Mouse (Mus musculus): ENCODE measurements around the gene Chdh. TPM values are rescaled to one million over a fixed set of nuclear protein-coding genes. Genes with fewer than 3 reads are reported as not detected.

The Chdh gene
- polyA plus RNA-seq, 1 experiment from 2014 or later: 1.9 TPM

- DNase-seq (ENCODE audit: low read depth, low spot score) (no peak), ATAC-seq (no peak)
- no peaks in the 10 kb centered on the region for H3K27me3 ChIP-seq
- CTCF ChIA-PET: no interaction called here
- POLR2A ChIA-PET: no interaction called here
- TF ChIP-seq CTCF (IDR thresholded peaks at IDR 0.05): no peak
- in situ Hi-C loops (cut with MboI; ENCODE audit: low pct_unique_long_range_greater_than_20kb): no loop called here
These were observed 47.4 kb downstream of the Chdh start for GRCm38 (mm10) chr14:30056031-30056766.

DNA sequence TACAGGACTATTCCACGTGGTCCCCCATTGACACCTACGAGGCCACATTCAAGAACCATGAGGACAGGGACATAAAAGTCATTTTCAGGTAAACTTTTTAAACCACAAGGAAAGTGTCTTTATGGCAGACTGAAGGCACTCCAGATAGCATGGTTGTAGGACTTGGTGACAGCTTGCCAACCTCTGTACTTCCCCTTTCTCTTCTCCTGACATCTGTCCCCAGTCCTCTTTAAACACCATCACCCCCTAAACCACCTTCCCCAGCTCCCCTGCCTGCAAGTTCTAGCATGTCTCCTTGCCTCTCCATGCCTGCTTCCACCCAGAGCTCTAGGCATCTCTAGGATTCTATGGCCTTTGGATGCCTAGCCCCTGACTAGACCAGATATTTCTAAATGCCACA is 56.0 kb downstream of the Chdh start:
- no peaks in the 10 kb centered on the region for H3K27me3 ChIP-seq
- ChIA-PET POLR2A (no interaction called here), CTCF (no interaction called here)
- in situ Hi-C loops (cut with MboI; ENCODE audit: low pct_unique_long_range_greater_than_20kb): no loop called here
- DNase-seq (ENCODE audit: low read depth, low spot score): no peak
- ATAC-seq: no peak
- TF ChIP-seq CTCF (IDR thresholded peaks at IDR 0.05): no peak

DNA sequence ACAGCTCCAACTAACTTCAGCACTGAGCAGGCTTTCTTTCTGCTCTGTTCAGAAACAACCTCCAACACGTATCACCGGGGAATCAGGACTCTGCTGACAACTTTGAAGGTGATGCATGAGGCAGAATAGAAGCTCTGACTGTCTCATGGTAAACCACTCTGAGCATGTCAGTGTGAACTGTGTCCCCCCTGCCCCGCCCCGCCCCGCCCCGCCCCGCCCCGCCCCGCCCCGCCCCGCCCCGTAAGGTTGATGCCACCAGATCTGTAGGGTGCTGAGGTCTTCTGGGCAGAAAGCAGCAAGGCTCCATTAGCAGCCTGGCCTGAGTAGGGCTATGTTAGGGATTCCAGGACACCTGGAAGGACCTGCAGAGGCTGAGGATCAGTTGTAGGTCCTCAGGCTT is 57.9 kb downstream of the Chdh start:
- DNase-seq (ENCODE audit: low read depth, low spot score) (no peak), ATAC-seq (no peak)
- no peak for TF ChIP-seq CTCF (IDR thresholded peaks at IDR 0.05)
- ChIA-PET POLR2A (no interaction called here), CTCF (no interaction called here)
- in situ Hi-C loops (cut with MboI; ENCODE audit: low pct_unique_long_range_greater_than_20kb): no loop called here
- no peaks in the 10 kb centered on the region for H3K27me3 ChIP-seq

DNA sequence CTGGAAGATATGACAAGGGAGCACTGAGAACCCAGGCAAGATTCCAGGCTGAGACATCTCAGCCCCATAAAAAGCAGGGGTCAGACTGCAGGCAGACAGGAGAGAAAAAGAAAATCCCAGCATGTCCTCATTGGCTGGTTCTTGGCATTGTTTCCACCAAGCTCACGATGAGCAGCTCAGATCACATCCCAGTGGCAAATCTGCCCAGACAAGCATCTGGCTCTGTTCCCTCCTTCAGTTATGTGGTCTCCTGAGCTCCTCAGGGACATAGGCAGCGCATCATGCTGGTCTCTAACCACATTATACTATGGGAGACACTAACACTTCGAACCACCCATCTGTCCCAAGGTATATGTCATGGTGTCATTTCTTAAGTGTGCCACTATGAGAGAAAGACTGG is 59.7 kb downstream of the Chdh start:
- ChIA-PET POLR2A (no interaction called here), CTCF (no interaction called here)
- DNase-seq (ENCODE audit: low read depth, low spot score): no peak
- in situ Hi-C loops (cut with MboI; ENCODE audit: low pct_unique_long_range_greater_than_20kb): no loop called here
- TF ChIP-seq CTCF (IDR thresholded peaks at IDR 0.05): no peak
- no peaks in the 10 kb centered on the region for H3K27me3 ChIP-seq
- no peak for ATAC-seq

DNA sequence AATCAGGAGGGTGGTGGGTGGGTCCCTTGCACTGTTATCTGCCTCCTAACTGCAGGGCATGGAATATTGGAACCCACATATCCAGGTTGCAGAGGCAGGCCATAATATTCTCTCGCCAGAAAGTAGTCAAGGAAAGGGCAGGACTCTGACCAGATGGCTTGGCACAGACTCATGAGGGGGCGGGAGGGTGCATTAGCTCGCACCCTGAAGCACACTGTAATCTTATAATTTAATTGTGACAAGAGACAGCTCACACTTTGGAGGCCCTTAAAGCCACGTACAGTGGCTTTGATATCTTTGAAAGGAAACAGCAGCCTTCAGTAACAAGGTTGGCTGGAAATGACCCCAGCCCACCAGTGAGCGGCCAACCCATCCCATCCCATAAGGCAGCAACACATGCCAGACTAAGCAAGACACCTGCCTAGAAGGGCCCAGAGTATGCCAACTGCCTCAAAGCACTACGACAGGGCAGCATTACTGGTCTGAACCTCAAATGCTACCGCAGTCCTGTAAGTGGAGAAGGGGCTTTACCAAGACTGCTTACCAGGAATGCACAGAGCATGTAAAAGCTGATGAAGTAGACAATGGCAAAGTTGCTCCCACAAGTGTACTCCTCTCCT is 66.6 kb downstream of the Chdh start:
- no peak for TF ChIP-seq CTCF (IDR thresholded peaks at IDR 0.05)
- ChIA-PET POLR2A (no interaction called here), CTCF (no interaction called here)
- H3K27me3 ChIP-seq: no peaks in the 10 kb centered on the region
- DNase-seq (ENCODE audit: low read depth, low spot score) (no peak), ATAC-seq (no peak)
- in situ Hi-C loops (cut with MboI; ENCODE audit: low pct_unique_long_range_greater_than_20kb): no loop called here

GRCm38 (mm10) chr14:30078115-30078808 is 69.4 kb downstream of the Chdh start:
- CTCF ChIA-PET: no interaction called here
- DNase-seq (ENCODE audit: low read depth, low spot score): peak; percentile 22
- in situ Hi-C loops (cut with MboI; ENCODE audit: low pct_unique_long_range_greater_than_20kb): no loop called here
- TF ChIP-seq CTCF (IDR thresholded peaks at IDR 0.05): no peak
- peak; percentile 63 for ATAC-seq
- H3K27me3 ChIP-seq: no peaks in the 10 kb centered on the region
- POLR2A ChIA-PET: no interaction called here

DNA sequence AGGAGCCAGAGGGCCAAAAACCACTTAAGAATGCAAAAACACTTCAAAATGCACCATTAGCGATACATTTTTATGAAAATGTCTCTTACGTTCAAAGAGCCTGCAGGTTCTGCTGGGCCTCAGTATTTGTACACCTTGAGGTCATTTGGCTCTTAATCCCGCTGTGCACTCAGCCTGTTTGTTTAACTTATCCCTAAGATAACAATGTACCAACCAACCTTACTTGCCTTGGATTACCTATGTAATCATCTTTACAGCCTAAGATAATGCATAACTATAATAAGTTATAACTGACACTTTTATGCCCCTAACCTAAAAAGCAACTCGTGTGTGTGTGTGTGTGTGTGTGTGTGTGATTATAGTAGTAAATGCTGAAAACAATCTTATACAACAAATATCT is 70.9 kb downstream of the Chdh start:
- POLR2A ChIA-PET: no interaction called here
- CTCF ChIA-PET: no interaction called here
- no peak for DNase-seq (ENCODE audit: low read depth, low spot score)

More for the DNA sequence above, 70.9 kb downstream of the Chdh start:
- no peaks in the 10 kb centered on the region for H3K27me3 ChIP-seq
- no peak for ATAC-seq
- in situ Hi-C loops (cut with MboI; ENCODE audit: low pct_unique_long_range_greater_than_20kb): no loop called here
- no peak for TF ChIP-seq CTCF (IDR thresholded peaks at IDR 0.05)

Other genes with a start within 250 kb of the Chdh start
- gene Selenok, start 40.7 kb upstream of the Chdh start, polyA plus RNA-seq (2021): 190 TPM
- gene Actr8, start 30.7 kb upstream of the Chdh start, polyA plus RNA-seq (2021): 63.4 TPM
- gene Il17rb, start 127 bp upstream of the Chdh start, polyA plus RNA-seq (2021): 0.17 TPM

All from Patski (cell line).